Mouse (Mus musculus): ENCODE measurements around the gene Olfr1495. TPM values are rescaled to one million over a fixed set of nuclear protein-coding genes. Genes with fewer than 3 reads are reported as not detected.
"Not testable (repeated sequence)": the region's sequence is repeated elsewhere in the genome, so short reads cannot be mapped to it uniquely, and the experiment has no call there.

The Olfr1495 gene
- not detected in 2 replicates for polyA plus RNA-seq (2011; ENCODE audit: insufficient read length, low read depth, missing spikeins)

DNA sequence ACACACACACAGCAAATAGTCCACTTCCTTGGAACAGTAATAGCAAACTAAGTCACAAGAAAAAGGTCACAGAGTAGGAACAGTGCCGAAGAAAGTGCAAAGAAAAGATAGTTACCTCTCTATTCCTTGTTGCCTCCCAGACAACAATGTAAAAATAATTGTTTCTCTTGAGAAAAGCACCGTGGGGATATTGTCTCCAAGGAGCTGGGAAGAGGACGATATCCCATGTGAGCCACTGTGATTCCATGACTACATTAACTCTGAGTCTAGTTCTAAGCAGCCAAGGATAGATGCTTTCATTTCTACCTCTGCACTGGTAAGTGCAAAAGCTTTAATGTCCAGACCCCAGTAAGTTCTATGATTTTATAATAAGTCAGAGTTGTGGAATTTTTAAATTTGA, at the start of gene Olfr1495:
Gene Olfr1495 (plus strand): TSS at position 301 of the 400 bp plus-strand sequence.
- H3K4me3 ChIP-seq (ENCODE audit: insufficient read depth, low read length): no peak within 1 kb of the TSS
- TF ChIP-seq POLR2A (IDR thresholded peaks at IDR 0.05; ENCODE audit: low read depth, low read length): no peak

DNA sequence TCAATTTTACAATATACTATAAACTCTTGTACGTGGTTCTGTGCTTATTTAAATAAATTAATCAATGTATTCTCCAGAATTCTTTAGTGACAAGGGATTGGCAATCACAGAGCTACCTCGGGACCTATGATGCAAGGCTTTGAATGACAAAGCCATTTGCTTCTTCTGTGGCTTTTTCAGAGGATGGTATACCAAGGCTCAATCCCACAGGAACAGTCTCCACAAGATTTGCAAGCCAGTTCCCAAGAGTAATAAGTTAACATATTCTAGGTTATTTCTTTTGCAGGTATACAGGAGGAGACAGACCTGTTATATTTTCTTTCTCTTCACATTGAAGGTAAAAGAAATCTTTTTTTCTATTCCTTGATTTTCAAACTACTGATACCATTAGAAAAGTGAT, 41.4 kb upstream of the Olfr1495 start, which contains the start of gene Olfr1493-ps1:
Gene Olfr1493-ps1 (plus strand): TSS at position 301 of the 400 bp plus-strand sequence.
- no peak for TF ChIP-seq POLR2A (IDR thresholded peaks at IDR 0.05; ENCODE audit: low read depth, low read length)
- no peak for TF ChIP-seq CTCF (IDR thresholded peaks at IDR 0.05; ENCODE audit: borderline replicate concordance, insufficient read depth, low read length)

More for the DNA sequence above, at the start of gene Olfr1495:
- H3K4me1 ChIP-seq (ENCODE audit: control insufficient read depth, insufficient read depth, low read length): no peaks in the 10 kb centered on the region
- no peak within 1 kb of the TSS for H3K27ac ChIP-seq (ENCODE audit: insufficient read depth, low read length)

DNA sequence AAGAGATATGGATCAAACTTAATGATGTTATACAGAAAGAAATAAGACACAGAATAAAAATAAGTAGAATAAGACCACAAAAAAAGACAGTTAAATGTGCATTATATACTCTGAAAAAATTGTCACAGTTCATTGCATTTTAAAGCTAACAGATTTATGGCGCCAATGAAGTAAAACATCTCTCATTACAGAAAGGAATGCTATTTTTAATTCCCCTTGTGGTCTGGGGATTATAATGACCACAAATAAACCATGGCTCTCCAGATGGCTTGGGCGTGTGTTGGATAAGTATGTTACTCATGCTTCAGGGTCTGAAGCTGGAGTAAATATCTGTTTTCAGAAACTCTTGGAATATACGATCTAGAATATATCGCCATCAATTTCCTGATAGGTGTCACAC, 25.0 kb upstream of the Olfr1495 start, which contains the start of gene Olfr1494:
Gene Olfr1494 (plus strand): TSS at position 301 of the 400 bp plus-strand sequence.
- H3K4me1 ChIP-seq (ENCODE audit: control insufficient read depth, insufficient read depth, low read length): no peaks in the 10 kb centered on the region
- no peak within 1 kb of the TSS for H3K4me3 ChIP-seq (ENCODE audit: insufficient read depth, low read length)
- no peak within 1 kb of the TSS for H3K27ac ChIP-seq (ENCODE audit: insufficient read depth, low read length)
- no peak for TF ChIP-seq POLR2A (IDR thresholded peaks at IDR 0.05; ENCODE audit: low read depth, low read length)
- no peak for TF ChIP-seq CTCF (IDR thresholded peaks at IDR 0.05; ENCODE audit: borderline replicate concordance, insufficient read depth, low read length)

More for the DNA sequence above, 41.4 kb upstream of the Olfr1495 start, which contains the start of gene Olfr1493-ps1:
- no peaks in the 10 kb centered on the region for H3K4me1 ChIP-seq (ENCODE audit: control insufficient read depth, insufficient read depth, low read length)
- no peak within 1 kb of the TSS for H3K27ac ChIP-seq (ENCODE audit: insufficient read depth, low read length)
- H3K4me3 ChIP-seq (ENCODE audit: insufficient read depth, low read length): no peak within 1 kb of the TSS

DNA sequence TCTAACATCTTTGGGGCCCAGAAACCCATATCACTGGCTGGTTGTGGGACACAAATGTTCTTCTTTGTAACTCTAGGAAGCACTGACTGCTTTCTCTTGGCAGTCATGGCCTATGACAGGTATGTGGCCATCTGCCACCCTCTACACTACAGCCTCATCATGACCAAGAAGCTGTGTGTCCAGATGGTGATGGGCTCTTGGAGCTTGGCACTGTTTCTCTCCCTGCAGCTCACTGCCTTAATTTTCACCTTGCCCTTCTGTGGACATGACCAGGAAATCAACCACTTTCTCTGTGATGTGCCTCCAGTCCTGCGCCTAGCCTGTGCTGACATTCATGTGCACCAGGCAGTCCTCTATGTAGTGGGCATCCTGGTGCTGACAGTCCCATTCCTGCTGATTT, 15.0 kb upstream of the Olfr1495 start:
- Histone ChIP-seq H3K4me3 (ENCODE audit: insufficient read depth, low read length) (no peak overlapping the region), H3K27ac (ENCODE audit: insufficient read depth, low read length) (no peak overlapping the region), H3K4me1 (ENCODE audit: control insufficient read depth, insufficient read depth, low read length) (no peaks in the 10 kb centered on the region)
- TF ChIP-seq CTCF (IDR thresholded peaks at IDR 0.05; ENCODE audit: borderline replicate concordance, insufficient read depth, low read length): no peak
- TF ChIP-seq POLR2A (IDR thresholded peaks at IDR 0.05; ENCODE audit: low read depth, low read length): no peak

DNA sequence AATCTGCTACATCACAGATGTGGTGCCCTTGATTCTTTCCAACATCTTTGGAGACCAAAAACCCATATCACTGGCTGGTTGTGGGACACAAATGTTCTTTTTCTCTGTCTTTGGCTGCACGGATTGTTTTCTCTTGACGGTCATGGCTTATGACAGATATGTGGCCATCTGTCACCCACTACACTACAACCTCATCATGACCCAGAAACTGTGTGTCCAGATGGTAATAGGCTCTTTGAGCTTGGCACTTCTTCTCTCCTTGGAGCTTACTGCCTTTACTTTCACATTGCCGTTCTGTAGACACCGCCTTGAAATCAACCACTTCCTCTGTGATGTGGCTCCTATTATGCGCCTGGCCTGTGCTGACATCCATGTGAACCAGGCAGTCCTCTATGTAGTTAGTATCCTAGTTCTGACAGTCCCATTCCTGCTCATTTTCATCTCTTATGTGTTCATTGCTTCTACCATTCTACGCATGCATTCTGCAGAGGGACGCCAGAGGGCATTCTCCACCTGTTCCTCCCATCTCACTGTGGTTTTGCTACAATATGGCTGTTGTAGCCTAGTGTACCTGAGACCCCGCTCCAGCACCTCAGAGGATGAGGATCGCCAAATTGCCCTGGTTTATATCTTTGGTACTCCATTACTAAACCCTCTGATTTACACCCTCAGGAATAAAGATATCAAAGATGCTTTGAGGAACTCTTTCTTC, 4.3 kb downstream of the Olfr1495 start:
- no peak overlapping the region for H3K4me3 ChIP-seq (ENCODE audit: insufficient read depth, low read length)
- no peak overlapping the region for H3K27ac ChIP-seq (ENCODE audit: insufficient read depth, low read length)
- H3K4me1 ChIP-seq (ENCODE audit: control insufficient read depth, insufficient read depth, low read length): no peaks in the 10 kb centered on the region
- TF ChIP-seq CTCF (IDR thresholded peaks at IDR 0.05; ENCODE audit: borderline replicate concordance, insufficient read depth, low read length): no peak
- TF ChIP-seq POLR2A (IDR thresholded peaks at IDR 0.05; ENCODE audit: low read depth, low read length): no peak

DNA sequence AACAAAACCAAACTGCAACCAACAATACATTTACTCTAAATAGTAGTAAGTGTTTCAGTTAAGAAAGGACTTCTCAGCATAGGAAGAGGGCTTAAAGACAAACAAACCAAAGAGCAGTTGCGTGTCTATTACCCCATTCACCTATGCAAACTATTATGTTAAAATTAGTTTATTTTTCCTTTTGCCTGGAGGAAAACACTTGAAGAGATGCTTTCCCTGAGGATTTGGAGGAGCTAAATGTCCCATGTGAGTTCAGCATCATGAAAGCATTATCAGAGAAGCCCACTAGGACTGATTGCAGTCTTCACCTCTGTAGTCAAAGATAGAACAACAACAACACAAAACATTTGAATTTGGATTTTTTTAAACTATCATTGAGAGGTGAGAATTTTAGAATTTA, 13.2 kb downstream of the Olfr1495 start, which contains the start of gene Olfr1496:
Gene Olfr1496 (plus strand): TSS at position 301 of the 400 bp plus-strand sequence.
- Histone ChIP-seq H3K4me3 (ENCODE audit: insufficient read depth, low read length) (no peak within 1 kb of the TSS), H3K4me1 (ENCODE audit: control insufficient read depth, insufficient read depth, low read length) (no peaks in the 10 kb centered on the region), H3K27ac (ENCODE audit: insufficient read depth, low read length) (no peak within 1 kb of the TSS)
- TF ChIP-seq CTCF (IDR thresholded peaks at IDR 0.05; ENCODE audit: borderline replicate concordance, insufficient read depth, low read length) (no peak), POLR2A (IDR thresholded peaks at IDR 0.05; ENCODE audit: low read depth, low read length) (no peak)

DNA sequence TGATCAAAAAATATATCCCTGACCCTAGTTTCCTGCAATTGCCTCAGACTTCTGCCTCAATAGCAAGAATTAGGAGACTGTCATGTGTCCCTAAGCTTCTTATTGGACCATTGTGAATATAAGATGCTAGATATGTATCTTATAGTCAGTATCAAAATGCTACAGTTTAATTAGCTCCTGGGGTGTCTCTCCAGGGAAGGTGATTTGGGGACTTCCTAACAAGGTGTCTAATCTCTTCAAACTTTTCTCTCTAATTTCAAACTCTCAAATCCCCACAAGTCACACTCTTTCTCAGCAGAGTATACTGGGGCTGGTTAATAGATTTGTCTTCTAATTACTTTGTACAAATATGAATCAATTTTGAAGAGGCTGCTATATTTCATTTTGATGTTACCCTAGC, 33.7 kb downstream of the Olfr1495 start, which contains the start of gene Olfr1497:
Gene Olfr1497 (minus strand): TSS at position 101 of the 400 bp plus-strand sequence.
- H3K4me3 ChIP-seq (ENCODE audit: insufficient read depth, low read length): no peak within 1 kb of the TSS
- no peak within 1 kb of the TSS for H3K27ac ChIP-seq (ENCODE audit: insufficient read depth, low read length)
- TF ChIP-seq POLR2A (IDR thresholded peaks at IDR 0.05; ENCODE audit: low read depth, low read length): no peak
- TF ChIP-seq CTCF (IDR thresholded peaks at IDR 0.05; ENCODE audit: borderline replicate concordance, insufficient read depth, low read length): no peak
- no peaks in the 10 kb centered on the region for H3K4me1 ChIP-seq (ENCODE audit: control insufficient read depth, insufficient read depth, low read length)

DNA sequence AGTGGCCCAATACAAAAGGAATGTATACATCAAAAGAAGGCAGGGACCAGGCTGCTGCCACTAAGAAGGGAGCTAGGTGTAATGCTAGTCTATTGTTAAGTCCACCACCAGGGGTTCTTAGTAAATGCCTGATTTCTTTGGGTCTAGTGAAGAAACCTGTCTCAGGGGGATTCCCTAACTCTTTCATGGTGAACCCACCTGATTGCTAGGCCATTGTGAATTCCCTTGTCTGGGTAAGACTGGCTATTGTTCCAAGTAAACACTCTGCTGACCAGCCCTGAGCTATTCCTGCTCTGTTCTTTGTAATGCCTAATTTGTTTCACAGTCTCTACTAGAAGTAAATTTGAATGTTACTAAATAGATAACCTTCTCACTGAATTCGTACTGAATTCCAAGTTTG, 41.1 kb downstream of the Olfr1495 start:
- H3K4me1 ChIP-seq (ENCODE audit: control insufficient read depth, insufficient read depth, low read length); H3K4me3 ChIP-seq (ENCODE audit: insufficient read depth, low read length); H3K27ac ChIP-seq (ENCODE audit: insufficient read depth, low read length): not testable (repeated sequence)

DNA sequence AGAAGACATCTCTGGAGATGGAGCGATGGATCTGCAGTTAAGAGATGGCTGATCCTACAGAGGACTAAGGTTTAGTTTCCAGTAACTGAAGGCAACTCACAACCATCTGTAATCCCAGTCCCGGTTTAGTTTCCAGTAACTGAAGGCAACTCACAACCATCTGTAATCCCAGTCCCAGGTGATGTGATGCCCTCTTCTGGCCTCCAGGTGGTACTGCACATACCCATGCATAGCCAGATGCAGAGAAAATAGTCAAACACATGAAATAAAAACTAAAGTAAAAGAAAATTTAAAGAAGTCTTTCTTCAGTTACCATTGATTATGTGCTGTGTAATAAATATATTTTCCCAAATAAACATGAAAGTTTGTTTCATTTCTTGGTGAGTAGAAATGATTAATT, 48.4 kb downstream of the Olfr1495 start:
- TF ChIP-seq POLR2A (IDR thresholded peaks at IDR 0.05; ENCODE audit: low read depth, low read length) (no peak), CTCF (IDR thresholded peaks at IDR 0.05; ENCODE audit: borderline replicate concordance, insufficient read depth, low read length) (no peak)
- Histone ChIP-seq H3K27ac (ENCODE audit: insufficient read depth, low read length) (no peak overlapping the region), H3K4me1 (ENCODE audit: control insufficient read depth, insufficient read depth, low read length) (no peaks in the 10 kb centered on the region), H3K4me3 (ENCODE audit: insufficient read depth, low read length) (no peak overlapping the region)

DNA sequence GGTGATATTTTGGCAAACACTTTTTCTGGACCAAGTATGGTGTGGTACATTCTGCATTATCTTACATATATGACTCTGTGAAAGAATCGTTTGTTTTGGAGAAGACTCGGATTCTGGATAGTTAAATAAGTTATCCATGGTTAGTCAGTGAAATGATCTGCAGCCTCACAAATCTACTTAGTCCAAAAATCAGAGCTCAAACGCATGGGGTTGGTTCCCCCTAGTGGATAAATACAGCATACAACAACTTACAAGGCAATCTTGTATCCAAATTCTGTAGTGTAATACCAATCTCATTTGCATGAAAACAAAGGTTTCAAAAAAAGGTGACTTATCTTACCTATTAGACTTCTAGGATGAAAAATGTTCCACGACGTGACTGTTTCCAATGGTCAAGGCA, 54.4 kb downstream of the Olfr1495 start:
- Histone ChIP-seq H3K4me1 (ENCODE audit: control insufficient read depth, insufficient read depth, low read length) (no peaks in the 10 kb centered on the region), H3K4me3 (ENCODE audit: insufficient read depth, low read length) (no peak overlapping the region)

More for the DNA sequence above, 54.4 kb downstream of the Olfr1495 start:
- TF ChIP-seq POLR2A (IDR thresholded peaks at IDR 0.05; ENCODE audit: low read depth, low read length) (no peak), CTCF (IDR thresholded peaks at IDR 0.05; ENCODE audit: borderline replicate concordance, insufficient read depth, low read length) (no peak)
- no peak overlapping the region for H3K27ac ChIP-seq (ENCODE audit: insufficient read depth, low read length)

Data from embryonic fibroblast, embryonic 13.5 days (primary cell).